Mouse (Mus musculus) kidney, embryonic 14.5 days (tissue): ENCODE data around the gene Gucy1a1. TPM values are rescaled to one million over a fixed set of nuclear protein-coding genes. Genes with fewer than 3 reads are reported as not detected.

Experiments used
- ATAC-seq: fragments of 200-750 bp; cut with Nextera tagmentation; 2 replicates; pipeline ENCODE4 v1.8.0; 2017; ENCODE audit warnings: moderate number of reproducible peaks, mild to moderate bottlenecking, moderate TSS enrichment, moderate library complexity; ENCODE audit not compliant: low FRiP score, low TSS enrichment
- H3K27ac ChIP-seq: fragments of 300-500 bp; sonication (generic); 2 replicates; pipeline ENCODE4 v1.5.1; 2014; ENCODE audit warnings: low read depth, mild to moderate bottlenecking, low read length, moderate library complexity, mixed read lengths
- H3K27me3 ChIP-seq: fragments of 300-500 bp; sonication (generic); 2 replicates; pipeline ENCODE4 v1.6.1; 2014; ENCODE audit warnings: mild to moderate bottlenecking, low read length; ENCODE audit not compliant: control insufficient read depth, insufficient read depth
- H3K36me3 ChIP-seq: fragments of 300-500 bp; sonication (generic); 2 replicates; pipeline ENCODE4 v1.6.1; 2014; ENCODE audit warnings: low read length, mixed read lengths; ENCODE audit not compliant: control insufficient read depth, insufficient read depth
- H3K4me1 ChIP-seq: fragments of 300-500 bp; sonication (generic); 2 replicates; pipeline ENCODE4 v1.6.1; 2014; ENCODE audit warnings: low read length, mixed read lengths; ENCODE audit not compliant: control insufficient read depth, insufficient read depth
- H3K4me2 ChIP-seq: fragments of 300-500 bp; sonication (generic); replicated peaks from 2 replicates; pipeline ENCODE4 v1.6.1; 2014; ENCODE audit warnings: low read depth, mild to moderate bottlenecking, low read length
- H3K4me3 ChIP-seq: fragments of 300-500 bp; sonication (generic); 2 replicates; pipeline ENCODE4 v1.5.1; 2014; ENCODE audit warnings: mild to moderate bottlenecking, low read length
- H3K9ac ChIP-seq: fragments of 300-500 bp; sonication (generic); 2 replicates; pipeline ENCODE4 v1.6.1; 2014; ENCODE audit warnings: low read depth, mild to moderate bottlenecking, low read length, moderate library complexity
- H3K9me3 ChIP-seq: fragments of 300-500 bp; sonication (generic); 2 replicates; pipeline ENCODE4 v1.6.1; 2016; ENCODE audit warnings: low read length; ENCODE audit not compliant: control insufficient read depth
- WGBS: fragments of 180-500 bp; shearing (Covaris S2); extraction: QIAGEN DNeasy Blood & Tissue Kit; methylation state at CpG from one replicate; pipeline ENCODE4 v1.1.7; 2014; 5-methylcytosine and 5-hydroxymethylcytosine counted together
- polyA plus RNA-seq: library from polyadenylated mRNA; unstranded; fragments of >200 nt; fragmentation: Nextera tagmentation; extraction: Ambion mirVana; gene quantifications from 2 replicates; pipeline ENCODE4 v1.2.1, GENCODE M21; 2014

Gucy1a1 gene
- polyA plus RNA-seq, 1 experiment from 2014 or later: 61.0 TPM

- no peaks in the 10 kb centered on the region for H3K9me3 ChIP-seq
- H3K9ac ChIP-seq: no peak overlapping the region
- no peaks in the 10 kb centered on the region for H3K4me1 ChIP-seq
- no peak overlapping the region for H3K27ac ChIP-seq
- 60% methylated on average over 3 of the region's 3 CpGs for WGBS
- no peak overlapping the region for H3K4me2 ChIP-seq
- H3K27me3 ChIP-seq: no peaks in the 10 kb centered on the region
- no peak for ATAC-seq
- H3K4me3 ChIP-seq: no peak overlapping the region
- H3K36me3 ChIP-seq: peaks cover 7% of the 10 kb centered on the region; the same call in 1 of the 2 replicates
These were observed 33.6 kb downstream of the Gucy1a1 start for GRCm38 (mm10) chr3:82111986-82112385.

- H3K9ac ChIP-seq: no peak overlapping the region
- no peak overlapping the region for H3K4me2 ChIP-seq
- 91% methylated on average over 15 of the region's 15 CpGs for WGBS
- no peaks in the 10 kb centered on the region for H3K4me1 ChIP-seq
- no peaks in the 10 kb centered on the region for H3K27me3 ChIP-seq
- no peak for ATAC-seq
- H3K9me3 ChIP-seq: no peaks in the 10 kb centered on the region
- H3K4me3 ChIP-seq: no peak overlapping the region
- peaks cover 10% of the 10 kb centered on the region; the same call in 1 of the 2 replicates for H3K36me3 ChIP-seq
- H3K27ac ChIP-seq: no peak overlapping the region
These were observed 36.6 kb downstream of the Gucy1a1 start for GRCm38 (mm10) chr3:82108951-82109350.

- H3K27ac ChIP-seq: no peak overlapping the region
- no peak for ATAC-seq
- H3K9ac ChIP-seq: no peak overlapping the region
- no peaks in the 10 kb centered on the region for H3K9me3 ChIP-seq
- WGBS: 71% methylated on average over 6 of the region's 6 CpGs
- H3K4me1 ChIP-seq: no peaks in the 10 kb centered on the region
- no peak overlapping the region for H3K4me3 ChIP-seq
- peaks cover 10% of the 10 kb centered on the region; the same call in 1 of the 2 replicates for H3K36me3 ChIP-seq
- H3K27me3 ChIP-seq: no peaks in the 10 kb centered on the region
- no peak overlapping the region for H3K4me2 ChIP-seq
These were observed 41.4 kb downstream of the Gucy1a1 start for GRCm38 (mm10) chr3:82104229-82104628.

- no peak for ATAC-seq
- Histone ChIP-seq H3K9ac (no peak overlapping the region), H3K4me3 (no peak overlapping the region), H3K4me1 (no peaks in the 10 kb centered on the region), H3K36me3 (peaks cover 8% of the 10 kb centered on the region; the same call in 1 of the 2 replicates), H3K27me3 (no peaks in the 10 kb centered on the region), H3K9me3 (no peaks in the 10 kb centered on the region), H3K4me2 (no peak overlapping the region), H3K27ac (no peak overlapping the region)
- WGBS: 77% methylated on average over 6 of the region's 6 CpGs
These were observed 46.5 kb downstream of the Gucy1a1 start for GRCm38 (mm10) chr3:82099127-82099526.

- no peaks in the 10 kb centered on the region for H3K9me3 ChIP-seq
- ATAC-seq: no peak
These were observed 48.8 kb downstream of the Gucy1a1 start for GRCm38 (mm10) chr3:82096801-82097200.

GRCm38 (mm10) chr3:82074201-82074851 lies 71.3 kb downstream of the Gucy1a1 start, which contains the start of gene Gucy1b1:
Gene Gucy1b1 (minus strand): TSS chr3:82074689.
- Histone ChIP-seq H3K36me3 (no peaks in the 10 kb centered on the region), H3K4me1 (no peaks in the 10 kb centered on the region), H3K4me3 (peak within 1 kb of the TSS; percentile 57), H3K9ac (peak within 1 kb of the TSS; percentile 60), H3K4me2 (peak within 1 kb of the TSS; percentile 88), H3K27me3 (no peaks in the 10 kb centered on the region; the same call in 1 of the 2 replicates), H3K27ac (no peak within 1 kb of the TSS; the same call in 1 of the 2 replicates), H3K9me3 (no peaks in the 10 kb centered on the region)
- peak; percentile 98 for ATAC-seq
- 2% methylated on average over 25 of the region's 25 CpGs for WGBS

More at GRCm38 (mm10) chr3:82096801-82097200, 48.8 kb downstream of the Gucy1a1 start:
- H3K27me3 ChIP-seq: no peaks in the 10 kb centered on the region
- H3K27ac ChIP-seq: no peak overlapping the region
- no peak overlapping the region for H3K4me2 ChIP-seq
- no peaks in the 10 kb centered on the region for H3K4me1 ChIP-seq
- peaks cover 8% of the 10 kb centered on the region; the same call in 1 of the 2 replicates for H3K36me3 ChIP-seq
- H3K9ac ChIP-seq: no peak overlapping the region
- 72% methylated on average over 2 of the region's 2 CpGs for WGBS
- H3K4me3 ChIP-seq: no peak overlapping the region

- H3K9me3 ChIP-seq: no peaks in the 10 kb centered on the region
- H3K4me3 ChIP-seq: peak overlapping the region; percentile 57
- ATAC-seq: peak; percentile 66
- H3K4me1 ChIP-seq: no peaks in the 10 kb centered on the region
- 1% methylated on average over 32 of the region's 34 CpGs for WGBS
- H3K27me3 ChIP-seq: no peaks in the 10 kb centered on the region; the same call in 1 of the 2 replicates
- peak overlapping the region; percentile 88 for H3K4me2 ChIP-seq
- H3K27ac ChIP-seq: no peak overlapping the region; the same call in 1 of the 2 replicates
- H3K36me3 ChIP-seq: no peaks in the 10 kb centered on the region
- peak overlapping the region; percentile 60 for H3K9ac ChIP-seq
These were observed 71.8 kb downstream of the Gucy1a1 start for GRCm38 (mm10) chr3:82073741-82074181.

GRCm38 (mm10) chr3:82067830-82068229 lies 77.8 kb downstream of the Gucy1a1 start:
- H3K9me3 ChIP-seq: no peaks in the 10 kb centered on the region
- H3K4me3 ChIP-seq: no peak overlapping the region
- H3K27me3 ChIP-seq: no peaks in the 10 kb centered on the region
- no peak overlapping the region for H3K27ac ChIP-seq
- H3K9ac ChIP-seq: no peak overlapping the region
- H3K36me3 ChIP-seq: no peaks in the 10 kb centered on the region
- ATAC-seq: no peak
- WGBS: 78% methylated on average over 5 of the region's 5 CpGs
- no peaks in the 10 kb centered on the region for H3K4me1 ChIP-seq
- no peak overlapping the region for H3K4me2 ChIP-seq

- no peaks in the 10 kb centered on the region for H3K9me3 ChIP-seq
- H3K36me3 ChIP-seq: no peaks in the 10 kb centered on the region
- no peaks in the 10 kb centered on the region for H3K4me1 ChIP-seq
- H3K4me3 ChIP-seq: no peak overlapping the region
- H3K9ac ChIP-seq: no peak overlapping the region
- H3K4me2 ChIP-seq: no peak overlapping the region
- no peaks in the 10 kb centered on the region for H3K27me3 ChIP-seq
- H3K27ac ChIP-seq: peak overlapping the region; percentile 25; the same call in 1 of the 2 replicates
- 28% methylated on average over 9 of the region's 9 CpGs for WGBS
- peak; percentile 69 for ATAC-seq
These were observed 84.0 kb downstream of the Gucy1a1 start for GRCm38 (mm10) chr3:82061402-82062180.
